Mouse (Mus musculus) lung, postnatal 0 days (tissue): Measurements from ENCODE around the gene Cyp2d11.

Source experiments
- CTCF ChIP-seq: IDR thresholded peaks from 2 replicates; pipeline ENCODE4 v1.5.1; 2016; ENCODE audit warnings: antibody characterized with exemption, mild to moderate bottlenecking
- EP300 ChIP-seq: IDR thresholded peaks from 2 replicates; pipeline ENCODE4 v1.6.1; 2016; ENCODE audit warnings: antibody characterized with exemption, mild to moderate bottlenecking, control low read depth

- no peak for TF ChIP-seq CTCF
- no peak for TF ChIP-seq EP300
Observed at GRCm38 (mm10) chr15:82345820-82346470, 47.9 kb downstream of the Cyp2d11 start.
